Mouse (Mus musculus) lung, postnatal 0 days (tissue): ENCODE results near the gene Thap3.

Experiments used
- CTCF ChIP-seq: IDR thresholded peaks from 2 replicates; pipeline ENCODE4 v1.5.1; 2016; ENCODE audit warnings: antibody characterized with exemption, mild to moderate bottlenecking
- EP300 ChIP-seq: IDR thresholded peaks from 2 replicates; pipeline ENCODE4 v1.6.1; 2016; ENCODE audit warnings: antibody characterized with exemption, mild to moderate bottlenecking, control low read depth

- no peak for TF ChIP-seq CTCF
- TF ChIP-seq EP300, result no peak
These were observed 18.8 kb upstream of the Thap3 start for GRCm38 (mm10) chr4:152007481-152008147.
